Mouse (Mus musculus) embryo, embryonic 10 days (tissue): Measurements from ENCODE around the gene Gdpd5.

Experiments used
- DNase-seq: peaks from one replicate; pipeline ENCODE4 v3.0.0-alpha.2; 2015; ENCODE audit warnings: low spot score

Gene Gdpd5

GRCm38 (mm10) chr7:99381214-99382087 is at the start of gene Gdpd5:
Gene Gdpd5 (plus strand): TSS chr7:99381414.
- peak; percentile 95 for DNase-seq

DNA sequence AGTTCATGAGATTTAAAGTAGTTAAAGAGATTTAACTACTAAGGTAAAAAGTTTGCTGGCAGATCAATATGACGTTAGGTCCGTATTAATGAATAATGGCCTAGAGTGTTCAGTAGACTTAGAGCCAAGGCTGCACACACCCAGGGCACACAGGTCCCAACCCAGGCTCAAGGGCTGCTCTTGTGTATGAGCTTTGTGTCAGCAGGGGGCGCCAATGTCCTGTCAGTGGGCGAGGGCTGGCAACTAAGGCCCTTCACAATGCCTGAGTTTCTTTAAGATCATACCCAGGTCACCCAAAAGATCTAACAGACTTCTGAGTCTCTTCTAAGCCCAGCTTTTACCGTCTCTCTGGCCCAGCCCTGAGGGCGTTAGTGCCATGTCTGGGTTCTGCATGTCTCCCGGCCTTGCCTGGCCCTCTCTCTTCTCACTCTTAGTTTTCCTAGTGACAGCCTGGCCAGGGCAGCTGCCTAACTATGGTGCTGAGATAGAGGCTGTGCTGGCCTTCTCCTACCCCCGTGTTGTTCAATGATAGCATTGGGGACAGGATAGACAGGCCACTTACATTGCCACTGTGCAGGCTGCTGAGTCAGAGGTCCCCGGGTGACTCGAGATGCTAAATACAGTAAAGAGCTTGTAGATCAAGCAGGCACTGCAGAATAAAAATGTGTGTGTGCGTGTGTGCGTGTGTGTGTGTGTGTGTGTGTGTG is 48.3 kb upstream of the Gdpd5 start:
- peak; percentile 96 for DNase-seq

DNA sequence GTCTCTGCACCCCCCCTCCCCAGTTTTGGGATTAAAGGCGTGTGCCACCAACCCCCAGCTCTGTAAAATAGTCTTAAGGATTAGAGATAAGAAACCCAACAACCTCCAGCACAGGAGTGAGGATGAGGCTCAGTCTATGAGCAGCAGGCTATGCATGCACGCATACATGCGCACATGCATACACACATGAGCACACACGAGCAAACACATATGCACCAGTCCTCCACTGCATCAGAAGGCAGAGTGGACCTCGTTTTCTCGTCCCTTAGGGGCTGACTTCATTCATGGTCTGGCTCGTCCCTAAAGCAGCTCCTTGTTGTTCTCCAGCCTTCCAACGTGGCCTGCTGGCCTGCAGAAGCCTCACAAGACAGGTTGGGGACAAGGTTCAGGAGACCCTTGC is 40.5 kb upstream of the Gdpd5 start:
- DNase-seq, result no peak

DNA sequence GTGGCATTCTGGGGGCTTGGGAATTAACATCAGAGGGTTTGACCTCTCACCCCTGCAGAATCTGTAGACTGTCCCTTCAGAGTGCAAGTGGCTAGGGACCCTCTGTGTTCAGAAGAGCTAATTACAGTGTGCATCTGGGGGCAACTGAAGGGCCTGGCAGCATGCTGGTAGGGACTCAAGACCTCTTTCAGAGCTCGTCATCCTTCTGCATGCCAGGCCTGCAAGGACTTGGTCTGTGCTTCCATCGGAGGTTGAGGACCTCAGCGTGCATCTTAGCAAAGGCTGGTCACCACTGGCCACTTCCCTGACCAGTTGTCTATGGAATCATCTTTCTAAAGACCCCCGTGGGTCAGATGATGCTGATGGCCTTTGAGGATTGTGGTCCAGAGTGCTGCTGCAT is 37.6 kb upstream of the Gdpd5 start:
- DNase-seq, result no peak

DNA sequence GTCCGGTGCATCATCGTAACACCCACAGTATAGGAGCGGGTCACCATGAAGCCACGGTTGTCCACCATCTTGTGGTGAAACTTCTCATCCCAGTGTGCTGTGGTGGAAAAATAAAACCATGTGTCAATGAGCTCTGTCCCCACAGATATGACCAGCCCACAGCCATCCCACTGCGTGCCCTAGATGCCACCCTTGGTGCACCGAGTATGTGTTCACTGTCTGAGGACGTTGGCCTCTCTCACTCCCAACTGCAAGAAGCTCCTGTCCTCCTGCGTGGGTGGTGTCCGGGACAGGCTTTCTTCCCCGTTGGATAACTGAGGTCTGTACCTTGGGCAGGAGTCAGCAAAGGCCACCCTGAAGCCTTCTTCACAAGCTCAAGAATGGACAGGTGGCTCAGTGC is 33.9 kb upstream of the Gdpd5 start:
- no peak for DNase-seq

- DNase-seq, result no peak
Measured at GRCm38 (mm10) chr7:99348883-99349282, 32.3 kb upstream of the Gdpd5 start.

GRCm38 (mm10) chr7:99349782-99350720 is 31.2 kb upstream of the Gdpd5 start:
- no peak for DNase-seq

DNA sequence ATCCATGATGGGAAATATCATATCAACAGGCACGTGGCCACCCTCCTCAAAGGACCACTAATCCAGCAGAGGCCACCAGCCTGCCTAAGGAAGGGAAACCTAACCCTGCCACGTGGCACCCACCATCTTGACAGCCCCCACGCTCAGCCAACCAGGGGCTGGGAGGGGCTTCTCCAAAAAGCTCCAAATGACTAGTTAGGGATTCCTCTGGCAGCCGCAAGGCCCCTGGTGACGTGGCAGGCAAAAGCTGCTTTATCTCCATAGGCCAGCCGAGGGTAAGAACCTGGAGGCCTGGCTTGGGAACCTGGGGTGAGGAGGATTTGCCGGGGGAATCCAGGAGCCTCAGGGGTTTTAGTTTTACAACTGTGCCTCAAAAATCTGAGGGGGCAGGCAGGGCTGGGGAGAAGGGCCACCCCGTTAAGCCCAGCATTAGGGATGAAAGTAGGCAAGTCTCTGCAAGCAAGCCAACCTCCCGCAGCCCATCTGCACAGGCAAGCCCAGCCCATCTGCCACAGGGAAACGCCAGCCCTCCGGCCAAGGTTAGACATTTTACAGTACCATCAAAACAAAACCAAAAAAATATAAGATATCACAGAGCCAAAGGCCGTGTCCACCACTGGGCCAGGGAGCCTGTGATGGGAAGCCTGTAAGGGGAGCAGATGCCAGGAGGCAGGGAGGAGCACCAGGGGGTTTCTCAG is 30.0 kb upstream of the Gdpd5 start:
- DNase-seq, result peak; percentile 47

DNA sequence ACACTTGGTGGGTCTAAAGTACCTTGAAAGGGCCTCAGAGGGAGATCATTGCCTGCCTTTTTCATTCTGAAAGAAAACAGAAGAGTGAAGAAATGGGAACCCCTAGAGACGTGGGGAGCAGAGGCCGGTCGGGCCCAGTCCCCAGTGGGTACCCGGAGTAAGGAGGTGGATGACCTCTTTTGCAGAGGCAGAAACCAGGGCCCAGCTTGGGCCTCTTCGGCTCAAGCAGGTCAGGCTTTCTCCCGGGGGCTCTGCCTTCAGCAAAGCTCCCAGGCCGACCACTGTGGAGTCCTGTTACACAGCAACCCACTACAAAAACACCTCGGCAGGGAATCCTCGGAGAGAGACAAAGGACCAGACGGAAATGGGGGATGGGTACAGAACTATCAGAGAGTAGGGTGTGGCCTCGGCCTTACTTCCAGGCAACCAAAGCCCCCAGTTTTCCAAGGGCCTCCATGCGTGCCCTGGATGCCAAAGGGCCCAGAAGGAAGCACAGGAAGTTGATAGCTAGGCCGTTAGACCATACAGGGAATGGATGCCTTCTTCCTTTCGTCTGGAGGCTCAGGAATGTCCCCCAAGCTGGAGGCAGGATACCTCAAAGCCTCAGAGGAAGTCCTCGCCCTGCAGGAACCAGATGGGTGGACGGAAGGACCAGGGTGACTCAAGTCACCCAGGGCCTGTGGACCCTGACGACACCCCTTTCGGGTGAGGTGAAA is 29.3 kb upstream of the Gdpd5 start:
- DNase-seq, result peak; percentile 88

DNA sequence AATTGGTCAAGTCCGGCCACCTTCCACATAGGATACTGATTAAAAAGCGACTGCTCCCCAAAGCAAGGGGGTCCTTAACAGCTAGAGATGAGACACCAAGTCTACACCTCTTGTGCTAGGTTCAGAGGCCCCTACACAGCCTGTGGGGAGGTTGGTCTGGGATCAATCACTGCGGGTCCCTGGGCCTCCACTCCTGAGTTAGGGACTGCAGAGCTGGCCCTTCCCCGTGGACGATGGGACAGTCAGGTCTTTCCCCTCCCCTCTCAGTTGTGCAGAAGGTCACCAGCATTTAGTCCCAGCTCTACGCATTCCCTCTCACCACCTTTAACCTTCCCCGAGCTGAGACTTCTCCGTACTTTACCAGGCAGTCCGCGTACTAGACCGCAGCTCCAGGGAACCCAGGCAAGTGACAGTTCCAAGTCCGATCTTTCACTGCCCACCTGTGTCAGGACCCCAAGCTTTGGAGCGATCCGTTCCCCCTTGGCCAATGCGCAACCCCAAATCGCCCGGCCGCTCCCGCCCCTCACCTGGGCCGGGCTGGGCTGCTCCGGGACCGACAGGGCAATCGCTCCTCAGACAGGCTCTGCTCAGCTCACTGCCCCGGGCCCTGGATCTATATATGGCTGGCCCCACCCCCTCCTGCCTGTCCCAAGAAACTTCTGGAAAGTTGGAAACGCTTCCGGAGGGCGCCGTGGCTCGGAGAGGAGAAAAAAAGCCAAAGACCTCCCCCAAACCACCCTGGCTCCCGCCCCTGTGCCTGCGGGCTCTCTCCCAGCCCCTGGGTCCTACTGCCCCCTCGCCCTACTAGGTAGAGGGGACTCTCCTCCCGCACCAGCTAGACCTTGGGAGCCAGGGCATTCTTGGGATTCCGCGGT is 28.5 kb upstream of the Gdpd5 start, which contains the start of gene Serpinh1:
TSS of gene Serpinh1 (minus strand) at position 714 of the 875 bp plus-strand sequence.
- peak; percentile 88 for DNase-seq

DNA sequence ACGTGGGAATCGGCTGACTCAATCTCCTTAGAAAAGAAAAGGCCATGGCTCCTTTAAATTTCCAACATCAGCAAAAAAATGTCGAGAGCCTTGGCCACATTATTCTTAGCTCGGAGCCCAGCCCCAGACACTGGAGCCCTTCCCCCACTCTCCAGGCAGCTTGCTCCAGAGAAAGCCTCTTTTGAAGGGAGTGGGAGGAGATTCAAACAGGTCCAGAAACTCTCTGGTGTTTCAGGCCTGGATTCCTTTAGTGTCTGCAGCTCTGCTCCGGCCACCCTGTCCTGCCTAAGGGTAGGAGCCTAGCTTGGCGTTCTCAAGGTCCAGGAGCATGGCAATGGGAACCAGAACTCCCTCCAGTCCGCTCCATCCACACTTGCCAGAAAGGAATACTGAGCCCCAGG is 25.5 kb upstream of the Gdpd5 start:
- peak; percentile 93 for DNase-seq

DNA sequence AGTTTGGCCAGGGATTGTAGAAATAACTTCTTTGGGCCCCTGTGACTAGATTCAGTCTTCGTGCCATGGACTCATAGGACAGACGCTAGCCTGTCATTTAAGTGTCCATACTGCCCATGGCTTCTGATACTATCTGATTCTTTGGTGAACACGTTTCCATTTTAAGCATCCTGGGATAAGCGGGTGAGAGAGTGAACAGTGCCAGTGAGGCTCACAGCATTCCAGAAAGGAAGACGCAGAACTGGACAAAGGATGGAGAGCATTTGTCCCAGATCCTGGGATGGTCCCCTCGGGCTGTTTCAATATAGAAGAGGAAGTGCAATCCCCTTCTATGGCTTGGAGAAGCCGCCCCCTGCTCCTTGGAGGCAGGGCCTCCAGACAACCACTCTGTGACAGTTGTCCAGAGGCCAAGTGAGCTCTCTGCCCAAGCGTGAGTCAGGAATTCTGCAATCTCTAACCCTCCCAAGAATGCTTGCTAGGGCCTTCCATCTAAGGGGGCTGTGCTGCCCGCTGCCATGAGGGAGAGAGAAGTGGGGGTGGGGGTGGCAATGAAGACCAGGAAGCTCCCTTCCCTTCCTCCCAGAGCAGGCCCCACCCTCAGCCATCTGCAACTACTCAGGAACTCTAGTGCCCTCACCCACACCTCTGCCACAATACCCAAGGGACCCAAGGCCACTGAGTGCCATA is 24.8 kb upstream of the Gdpd5 start:
- peak; percentile 34 for DNase-seq

DNA sequence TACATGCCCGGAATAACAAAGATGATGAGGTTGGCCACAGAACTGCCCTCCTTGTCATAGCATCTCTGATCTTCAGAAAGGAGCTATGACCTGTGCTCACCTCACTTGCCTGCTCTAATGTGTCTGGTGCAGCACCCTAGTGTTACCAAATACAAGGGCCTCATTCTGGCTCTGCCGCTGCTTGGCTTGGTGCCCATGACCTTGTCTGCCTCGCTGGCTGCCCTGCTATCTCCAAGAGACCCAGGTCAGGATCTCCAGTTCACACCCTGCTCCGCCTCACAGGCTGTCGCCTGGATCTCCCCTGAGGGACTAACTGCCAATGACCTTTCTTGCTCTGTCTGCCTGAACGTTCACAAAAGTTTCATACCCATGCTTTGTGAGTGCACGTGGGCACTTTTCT is 24.0 kb upstream of the Gdpd5 start:
- DNase-seq, result no peak

DNA sequence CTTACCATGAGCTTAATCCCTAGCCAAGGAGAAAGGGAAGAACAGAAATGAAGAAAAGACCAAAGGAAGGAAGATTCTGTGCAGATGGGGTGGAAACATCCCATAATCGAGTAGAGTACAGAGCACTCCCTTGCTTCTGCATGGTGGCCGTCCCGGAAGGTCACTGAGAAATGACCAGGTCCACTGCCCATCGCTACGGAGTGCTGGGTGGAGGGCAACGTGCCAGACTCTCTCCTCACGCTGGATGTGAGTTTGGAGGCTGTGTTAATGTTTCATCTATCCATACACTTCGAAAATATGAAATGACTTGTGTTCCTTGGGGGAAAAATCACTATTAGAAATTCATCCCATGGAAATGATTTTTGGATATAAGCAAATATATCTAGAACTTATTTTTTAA is 22.8 kb upstream of the Gdpd5 start:
- DNase-seq, result no peak

DNA sequence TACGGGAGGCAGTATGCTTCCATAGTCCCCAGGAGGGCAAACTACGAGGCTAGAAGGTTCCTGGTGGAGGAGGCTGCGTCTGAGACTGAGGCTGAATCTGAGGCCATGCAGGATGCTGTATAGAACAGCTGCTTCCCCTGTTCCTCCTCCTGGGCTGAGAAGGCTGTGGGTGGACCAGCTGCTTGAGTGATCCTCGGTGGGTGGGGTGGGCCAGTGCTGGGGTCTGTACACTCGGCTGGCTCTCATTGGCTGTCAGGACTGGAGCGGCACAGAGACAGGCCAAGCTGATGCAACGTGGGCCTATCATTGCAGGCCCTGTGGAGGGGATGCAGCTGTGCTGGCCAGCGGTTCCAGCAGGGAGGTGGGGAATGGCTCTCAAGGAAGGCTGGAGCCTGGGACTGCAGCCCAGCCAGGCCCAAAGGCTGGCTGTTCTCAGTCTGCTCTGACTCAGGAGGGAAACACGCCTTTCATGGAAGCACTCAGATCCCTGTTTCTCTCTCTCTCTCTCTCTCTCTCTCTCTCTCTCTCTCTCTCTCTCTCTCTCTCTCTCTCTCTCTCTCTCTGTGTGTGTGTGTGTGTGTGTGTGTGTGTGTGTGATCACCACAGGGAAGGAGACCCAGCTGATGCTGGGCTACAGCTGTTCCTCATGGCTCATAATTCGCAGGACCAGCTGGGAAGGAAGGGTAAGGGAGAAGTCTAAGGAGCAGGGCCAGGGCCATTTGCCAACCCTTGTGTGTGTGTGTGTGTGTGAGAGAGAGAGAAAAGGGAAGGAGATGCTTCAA is 21.0 kb upstream of the Gdpd5 start:
- peak; percentile 96 for DNase-seq

- DNase-seq, result peak; percentile 64
Measured at GRCm38 (mm10) chr7:99360803-99361414, 20.3 kb upstream of the Gdpd5 start.

- no peak for DNase-seq
Measured at GRCm38 (mm10) chr7:99362137-99362536, 19.1 kb upstream of the Gdpd5 start.

DNA sequence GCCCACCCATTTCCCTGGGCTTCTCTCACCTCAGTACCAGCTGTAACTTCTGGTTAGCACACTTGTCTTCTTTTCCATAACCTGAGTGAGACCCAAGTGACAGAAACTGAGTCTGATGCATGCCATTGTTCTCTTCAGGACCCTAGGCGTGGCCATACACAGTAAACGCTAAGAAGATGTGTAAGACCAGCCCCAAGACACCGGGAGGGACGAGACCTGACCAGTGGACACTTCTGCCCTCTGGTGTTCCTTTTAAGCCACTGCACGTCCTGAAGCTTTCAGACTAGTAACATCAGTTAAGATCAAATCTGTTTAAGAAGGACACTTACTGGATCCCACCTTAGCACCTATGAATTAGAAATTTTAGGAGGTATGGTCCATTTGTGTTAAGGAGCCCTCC is 16.1 kb upstream of the Gdpd5 start:
- peak; percentile 94 for DNase-seq
